8 mouse cellular contexts compared by ENCODE assay signal in the genomic region with DNA sequence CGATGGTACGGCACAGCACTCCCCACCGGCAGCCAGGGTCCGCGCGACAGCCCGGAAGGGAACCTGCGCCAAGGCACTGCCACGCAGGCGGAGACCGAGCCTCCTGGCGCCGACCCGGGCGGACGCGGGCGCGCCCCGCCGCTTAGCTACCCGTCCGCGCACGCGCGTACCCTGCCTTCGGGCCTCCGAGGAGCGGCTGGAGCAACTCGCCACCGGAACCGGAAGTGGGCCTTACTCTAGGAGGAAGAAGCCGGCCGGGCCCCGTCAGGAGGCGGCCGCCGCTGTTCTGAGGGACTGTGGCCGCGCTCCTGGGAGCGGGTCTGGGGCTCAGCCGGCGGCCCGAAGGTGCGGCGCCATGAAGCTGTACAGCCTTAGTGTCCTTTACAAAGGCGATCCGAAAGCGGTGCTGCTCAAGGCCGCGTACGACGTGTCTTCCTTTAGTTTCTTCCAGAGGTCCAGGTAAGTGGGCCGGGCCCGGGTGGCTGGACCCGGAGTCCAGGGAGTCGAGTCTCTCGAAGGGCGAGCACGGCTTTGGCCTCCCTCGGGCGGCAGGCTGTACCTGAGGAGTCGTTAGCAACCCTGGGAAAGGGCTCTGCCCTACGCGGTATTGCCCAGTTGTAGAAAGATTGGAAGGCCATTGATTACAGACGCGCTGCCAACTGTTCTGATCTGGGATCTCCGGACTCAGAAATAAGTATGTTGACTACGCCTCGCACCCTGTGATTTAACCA. TPM values are rescaled to one million over a fixed set of nuclear protein-coding genes. Genes with fewer than 3 reads are reported as not detected.
DNase-seq lines count a peak whose midpoint lies in the region; ATAC-seq and TF ChIP-seq lines count a peak whose summit lies in the region.

A gene (plus strand): TSS at position 148 of the 731 bp plus-strand sequence.

- peak within 1 kb of the TSS; percentile 59 for H3K27ac ChIP-seq in bone marrow macrophage, adult 2 months (ENCODE audit: insufficient read depth, low read depth, low read length)
- H3K27ac ChIP-seq in embryonic fibroblast, embryonic 13.5 days (ENCODE audit: insufficient read depth, low read length) = peak within 1 kb of the TSS; percentile 95
- H3K27ac ChIP-seq in kidney, embryonic 14.5 days (ENCODE audit: low read depth, low read length) = peak within 1 kb of the TSS; percentile 92
- peak within 1 kb of the TSS; percentile 96 for H3K27ac ChIP-seq in limb, embryonic 15.5 days

- under 1% methylated on average over 48 of the region's 71 CpGs for WGBS in kidney, embryonic 14.5 days
- under 1% methylated on average over 71 of the region's 71 CpGs for WGBS in limb, embryonic 15.5 days

- H3K9me3 ChIP-seq in kidney, embryonic 14.5 days (ENCODE audit: control insufficient read depth, low read length) = no peaks in the 10 kb centered on the region
- H3K9me3 ChIP-seq in limb, embryonic 15.5 days = no peaks in the 10 kb centered on the region

- peak within 1 kb of the TSS; percentile 89 for H3K9ac ChIP-seq in kidney, embryonic 14.5 days (ENCODE audit: low read depth, low read length)
- peak within 1 kb of the TSS; percentile 89 for H3K9ac ChIP-seq in limb, embryonic 15.5 days

- no peaks in the 10 kb centered on the region for H3K27me3 ChIP-seq in kidney, embryonic 14.5 days (ENCODE audit: control insufficient read depth, insufficient read depth, low read length)
- no peaks in the 10 kb centered on the region for H3K27me3 ChIP-seq in limb, embryonic 15.5 days

- peak; percentile 97 for DNase-seq in A20 (ENCODE audit: low read depth, low spot score)
- peak; percentile 96 to 97 for DNase-seq in heart, adult 9 months (ENCODE audit: low spot score in 2 of 2)
- peak; percentile 82 to 86 for DNase-seq in monocyte, adult 2 months (ENCODE audit: low read depth in 1 of 2, low spot score in 2 of 2)
- DNase-seq in spleen, postnatal 36 days (ENCODE audit: low spot score in 2 of 2) = peak; percentile 96 to 97

- peaks cover 28% of the 10 kb centered on the region for H3K4me1 ChIP-seq in bone marrow macrophage, adult 2 months (ENCODE audit: control insufficient read depth, insufficient read depth, low read length)
- peaks cover 7% of the 10 kb centered on the region; the same call in 1 of the 2 replicates for H3K4me1 ChIP-seq in embryonic fibroblast, embryonic 13.5 days (ENCODE audit: control insufficient read depth, insufficient read depth, low read length)
- H3K4me1 ChIP-seq in kidney, embryonic 14.5 days (ENCODE audit: control insufficient read depth, insufficient read depth, low read length) = peaks cover 7% of the 10 kb centered on the region
- H3K4me1 ChIP-seq in limb, embryonic 15.5 days = peaks cover 16% of the 10 kb centered on the region

- TF ChIP-seq POLR2A in bone marrow macrophage, adult 2 months (IDR thresholded peaks at IDR 0.05; ENCODE audit: borderline replicate concordance, low read depth, low read length) = no peak; the same call in 1 of the 2 replicates
- TF ChIP-seq POLR2A in embryonic fibroblast, embryonic 13.5 days (IDR thresholded peaks at IDR 0.05; ENCODE audit: low read depth, low read length) = peak; percentile 78

- peaks cover 15% of the 10 kb centered on the region for H3K36me3 ChIP-seq in kidney, embryonic 14.5 days (ENCODE audit: control insufficient read depth, insufficient read depth, low read length)
- H3K36me3 ChIP-seq in limb, embryonic 15.5 days = peaks cover 17% of the 10 kb centered on the region; the same call in 1 of the 2 replicates

- peak within 1 kb of the TSS; percentile 76 for H3K4me3 ChIP-seq in bone marrow macrophage, adult 2 months (ENCODE audit: insufficient read depth, low read length)
- H3K4me3 ChIP-seq in embryonic fibroblast, embryonic 13.5 days (ENCODE audit: insufficient read depth, low read length) = peak within 1 kb of the TSS; percentile 97
- peak within 1 kb of the TSS; percentile 89 for H3K4me3 ChIP-seq in kidney, embryonic 14.5 days (ENCODE audit: low read length)
- peak within 1 kb of the TSS; percentile 88 for H3K4me3 ChIP-seq in limb, embryonic 15.5 days

- peak within 1 kb of the TSS; percentile 66 for H3K4me2 ChIP-seq in kidney, embryonic 14.5 days (replicated peaks; ENCODE audit: low read depth, low read length)
- H3K4me2 ChIP-seq in limb, embryonic 15.5 days = peak within 1 kb of the TSS; percentile 67

- 0 out of 2 replicates have a peak, but pooled peaks have one; percentile 12 for TF ChIP-seq CTCF in bone marrow macrophage, adult 2 months (IDR thresholded peaks at IDR 0.05; ENCODE audit: low read depth, low read length)
- no peak for TF ChIP-seq CTCF in embryonic fibroblast, embryonic 13.5 days (IDR thresholded peaks at IDR 0.05; ENCODE audit: borderline replicate concordance, insufficient read depth, low read length)

- peak; percentile 95 for ATAC-seq in kidney, embryonic 14.5 days (ENCODE audit: low FRiP score, low TSS enrichment)
- peak; percentile 94 for ATAC-seq in limb, embryonic 15.5 days (ENCODE audit: insufficient number of reproducible peaks, low FRiP score, low TSS enrichment, low read depth)

RNA-seq across cellular contexts. Expression of the gene that starts here (rescaled TPM):
- polyA plus RNA-seq in bone marrow macrophage, adult 2 months (2012; ENCODE audit: insufficient read depth, insufficient read length, missing spikeins) = 48.1 and 50.0 TPM in 2 replicates
- polyA plus RNA-seq in embryonic fibroblast, embryonic 13.5 days (2011; ENCODE audit: insufficient read length, low read depth, missing spikeins) = 105 and 114 TPM in 2 replicates
- 23.1 and 34.4 TPM in 2 replicates for polyA plus RNA-seq in kidney, embryonic 14.5 days (2014; fragmentation: Nextera tagmentation; extraction: Ambion mirVana)
- polyA plus RNA-seq in limb, embryonic 15.5 days (2015; fragmentation: Nextera tagmentation; extraction: Ambion mirVana) = 67.4 and 77.4 TPM in 2 replicates

Comparison
In these comparisons a context has a peak if more than half of its experiments do, and no peak if none do; other contexts are left out.
1. Peak in every context shown above with its lines: DNase-seq, ATAC-seq, H3K4me3 ChIP-seq and H3K27ac ChIP-seq.